Mouse (Mus musculus) right cerebral cortex, postnatal 4 days (tissue): ENCODE measurements at regions not wholly inside any gene's neighbourhood (a gene's known extent, or its start where the extent isn't known, plus 50 kb on each side); places are given as distances from the start of the nearest gene placed in this dataset.

Experiments used
- DNase-seq: peaks from one replicate; pipeline ENCODE4 v3.0.0-alpha.2; 2022

DNA sequence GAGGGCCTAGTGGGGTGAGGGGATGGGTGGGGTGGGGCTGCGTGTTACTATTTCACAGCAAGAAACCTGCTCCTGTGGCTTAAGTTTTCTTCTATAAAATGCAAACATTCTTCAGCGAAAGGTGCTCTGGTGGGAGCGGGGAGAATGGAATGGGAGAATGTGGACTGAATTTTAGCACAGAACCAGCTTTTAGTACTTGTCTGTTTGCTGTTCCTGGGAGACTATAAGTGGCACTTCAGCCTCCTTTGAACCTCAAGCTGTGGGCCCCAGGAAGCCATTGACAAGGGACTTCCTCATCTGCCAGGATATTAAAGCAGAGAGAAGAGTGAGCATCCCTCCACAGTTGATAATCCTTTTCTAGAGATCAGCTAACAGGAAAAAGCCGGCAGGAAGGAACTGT, 580.2 kb downstream of the Zfp706 start:
- no peak for DNase-seq

DNA sequence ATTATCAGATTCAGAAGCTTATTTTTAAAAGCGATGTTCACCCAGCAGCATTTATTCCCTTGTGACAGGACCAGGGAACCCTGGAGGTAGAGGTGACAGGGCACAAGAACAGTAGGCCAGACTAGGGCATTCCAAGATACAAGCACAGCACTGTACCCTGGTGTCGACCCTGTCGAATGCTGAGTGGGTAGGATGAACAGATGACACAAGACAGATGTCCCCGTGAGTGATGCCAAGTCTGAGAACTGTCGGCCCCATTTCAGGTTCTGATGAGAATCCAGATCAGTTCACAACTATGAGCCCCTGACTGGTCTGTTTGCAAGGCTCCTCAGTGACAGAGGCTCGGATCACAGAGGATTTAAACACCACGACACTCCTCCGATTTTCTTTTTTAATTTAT, 581.7 kb downstream of the Zfp706 start:
- DNase-seq: no peak

GRCm38 (mm10) chr15:36424047-36424446, 583.5 kb downstream of the Zfp706 start:
- no peak for DNase-seq

GRCm38 (mm10) chr15:36422781-36423180, 584.8 kb downstream of the Zfp706 start:
- DNase-seq: no peak

DNA sequence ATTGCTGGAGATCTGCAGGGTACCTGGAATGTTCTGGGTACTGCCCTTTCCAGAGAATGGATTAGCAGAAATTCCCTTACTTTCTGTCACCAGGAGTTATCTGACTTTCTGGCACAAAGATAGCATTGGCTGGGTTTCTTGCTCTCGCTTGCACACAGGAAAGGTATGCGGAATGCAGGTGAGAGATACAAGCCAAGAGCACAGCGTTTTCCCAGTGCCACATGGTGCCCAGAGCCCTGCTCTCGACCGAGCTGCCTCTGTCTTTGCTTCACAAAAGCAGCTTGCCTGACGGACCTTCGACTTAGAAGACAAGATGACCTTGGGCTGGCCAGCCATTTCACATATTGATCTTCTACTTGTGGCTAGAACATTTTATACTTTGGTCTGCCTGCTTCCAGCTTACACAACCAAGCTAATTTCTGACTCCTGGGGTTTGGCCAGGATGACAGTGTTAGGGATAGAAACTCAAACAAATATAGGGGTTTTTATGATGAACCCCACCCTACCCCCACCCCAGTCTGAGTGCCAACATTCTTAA, 587.6 kb downstream of the Zfp706 start:
- no peak for DNase-seq

GRCm38 (mm10) chr15:36417426-36417825, 590.1 kb downstream of the Zfp706 start:
- DNase-seq: no peak

DNA sequence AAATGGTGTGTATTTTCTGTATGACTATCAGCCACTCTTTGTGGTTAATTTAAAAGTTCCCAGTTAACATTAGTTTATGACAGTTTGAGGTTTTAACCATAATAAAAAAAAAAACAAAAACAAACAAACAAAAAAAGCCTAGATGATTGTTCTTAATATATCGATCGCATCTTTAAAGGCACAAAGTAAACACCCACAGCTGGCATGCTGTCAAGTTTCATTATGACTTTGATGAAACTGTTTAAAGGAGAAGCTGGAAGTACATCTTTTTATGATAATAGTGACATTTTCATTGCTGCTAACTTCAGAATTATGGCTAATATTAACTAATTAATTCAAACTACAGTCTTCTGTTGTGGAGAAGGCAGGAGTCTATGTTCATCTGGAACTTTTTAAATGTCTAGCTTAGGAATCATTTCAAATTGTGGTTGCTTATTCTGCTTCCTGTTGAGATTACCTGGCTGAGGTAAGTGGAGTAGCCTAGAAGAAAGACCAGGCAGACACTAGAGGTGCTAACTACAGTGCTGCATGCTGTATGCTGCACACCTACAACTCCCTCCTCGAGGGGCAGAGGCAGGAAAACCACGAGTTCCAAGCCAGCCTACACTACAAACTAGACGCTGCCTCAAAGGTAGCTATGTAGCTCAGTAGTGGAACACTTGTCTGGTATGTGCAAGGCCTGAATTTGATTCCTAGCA, 591.9 kb downstream of the Zfp706 start:
- no peak for DNase-seq

- no peak for DNase-seq
Observed at GRCm38 (mm10) chr15:36412016-36412415, 595.6 kb downstream of the Zfp706 start.

- no peak for DNase-seq
Observed at GRCm38 (mm10) chr15:36405446-36405845, 602.1 kb downstream of the Zfp706 start.

DNA sequence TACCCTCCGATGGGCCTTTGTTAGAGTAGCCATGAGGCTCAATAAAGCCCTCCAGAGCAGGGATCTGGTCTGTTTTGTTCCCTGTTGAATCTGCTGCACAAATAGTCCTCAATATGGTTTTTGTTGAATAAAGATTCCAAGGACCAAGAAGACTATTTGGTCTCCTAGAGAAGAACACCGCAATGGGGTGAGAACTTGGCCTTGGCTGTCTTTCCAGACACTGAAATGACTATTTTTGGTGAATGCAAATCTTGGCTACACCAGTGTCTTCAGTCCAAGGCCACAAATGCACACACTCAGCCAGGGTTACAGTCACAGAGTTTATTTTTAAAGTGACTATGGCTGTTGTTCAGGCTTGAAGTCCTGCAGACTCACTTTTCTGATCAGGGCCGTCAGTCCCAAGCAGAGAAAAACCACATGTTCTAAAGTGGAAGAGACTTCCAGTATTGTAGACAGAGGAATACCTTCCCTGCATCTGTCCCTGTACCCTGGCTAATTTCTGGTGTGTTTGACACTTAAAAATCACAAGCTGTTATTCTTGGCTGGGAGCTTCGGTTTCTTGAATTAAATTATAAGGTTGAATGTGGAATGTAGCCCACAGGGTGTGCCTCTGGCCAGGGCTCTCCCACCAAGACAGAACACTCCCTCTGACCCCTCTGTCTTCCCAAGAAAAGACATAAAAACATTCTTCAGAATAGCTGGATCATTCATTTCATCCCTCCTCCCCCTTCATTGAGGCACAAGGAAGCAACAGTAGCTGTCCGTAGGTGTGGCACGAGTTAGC, 604.0 kb downstream of the Zfp706 start:
- DNase-seq: no peak

- no peak for DNase-seq
Observed at GRCm38 (mm10) chr15:36402051-36402450, 605.5 kb downstream of the Zfp706 start.

DNA sequence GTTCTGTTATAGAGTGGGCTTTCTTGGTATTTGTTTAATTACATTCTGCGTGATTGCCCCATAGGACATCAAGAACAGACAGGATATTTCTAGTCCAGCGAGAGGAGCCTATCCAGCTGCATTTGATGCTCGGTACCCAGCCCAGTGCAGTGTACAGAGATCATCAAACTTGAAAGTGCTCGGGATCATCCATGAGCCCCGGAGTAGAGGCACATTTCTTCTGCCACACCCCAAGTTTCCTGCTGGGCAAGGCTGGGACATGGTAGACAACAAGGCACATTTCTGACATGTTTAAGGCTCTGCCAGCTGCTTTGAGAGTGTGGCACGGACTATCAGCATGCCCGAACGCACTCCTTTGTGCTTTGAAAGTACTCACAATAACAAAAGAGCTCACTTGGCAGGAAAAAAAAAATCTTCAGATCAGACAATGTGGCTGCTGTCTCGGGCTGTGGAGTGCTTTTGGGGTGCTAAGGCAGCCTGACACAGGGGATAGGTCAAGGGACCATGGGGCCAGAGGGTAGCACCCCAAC, 607.2 kb downstream of the Zfp706 start:
- no peak for DNase-seq

- DNase-seq: no peak
Observed at GRCm38 (mm10) chr15:36399355-36400012, 608.1 kb downstream of the Zfp706 start.

GRCm38 (mm10) chr15:36398099-36398982, 609.2 kb downstream of the Zfp706 start:
- no peak for DNase-seq

DNA sequence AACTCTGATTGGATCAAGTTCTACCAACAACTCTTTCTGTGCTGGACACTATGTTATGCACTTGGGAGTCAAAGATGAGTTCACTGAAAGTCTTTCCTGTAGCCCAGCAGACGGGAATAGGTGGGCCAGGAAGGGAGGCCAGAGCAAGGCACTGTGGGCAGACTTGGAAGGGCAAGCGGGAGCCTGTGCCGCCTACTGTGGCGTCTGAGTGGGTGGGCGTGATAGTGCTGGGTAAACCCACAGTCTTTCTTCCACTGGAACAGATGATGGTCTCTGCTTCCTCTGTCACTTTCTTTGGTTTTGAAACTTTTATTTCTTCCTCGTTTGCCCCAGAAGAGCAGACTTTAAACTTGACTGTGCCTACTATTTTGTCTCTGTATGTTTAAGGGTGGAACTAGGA, 610.8 kb downstream of the Zfp706 start:
- no peak for DNase-seq

DNA sequence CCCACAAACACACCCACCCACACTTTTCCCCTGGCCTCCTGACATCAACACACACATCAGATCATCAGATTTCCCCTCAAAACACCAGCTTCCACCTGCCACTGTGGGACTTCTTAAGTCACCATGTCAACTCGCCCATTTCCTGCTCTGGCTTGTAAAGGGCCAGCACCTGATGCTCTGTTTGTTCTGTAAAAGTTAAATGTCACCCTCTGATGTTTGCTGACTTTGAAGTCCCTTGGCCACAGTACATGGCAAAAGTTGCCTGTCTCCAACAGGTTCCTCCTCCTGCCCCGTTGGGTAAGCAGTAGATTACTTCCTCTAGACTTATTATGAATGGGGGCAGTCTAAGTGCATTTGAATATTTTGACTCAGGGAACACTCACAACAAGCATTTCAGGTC, 611.3 kb downstream of the Zfp706 start:
- no peak for DNase-seq

- DNase-seq: no peak
Observed at GRCm38 (mm10) chr15:36395672-36396050, 611.9 kb downstream of the Zfp706 start.

DNA sequence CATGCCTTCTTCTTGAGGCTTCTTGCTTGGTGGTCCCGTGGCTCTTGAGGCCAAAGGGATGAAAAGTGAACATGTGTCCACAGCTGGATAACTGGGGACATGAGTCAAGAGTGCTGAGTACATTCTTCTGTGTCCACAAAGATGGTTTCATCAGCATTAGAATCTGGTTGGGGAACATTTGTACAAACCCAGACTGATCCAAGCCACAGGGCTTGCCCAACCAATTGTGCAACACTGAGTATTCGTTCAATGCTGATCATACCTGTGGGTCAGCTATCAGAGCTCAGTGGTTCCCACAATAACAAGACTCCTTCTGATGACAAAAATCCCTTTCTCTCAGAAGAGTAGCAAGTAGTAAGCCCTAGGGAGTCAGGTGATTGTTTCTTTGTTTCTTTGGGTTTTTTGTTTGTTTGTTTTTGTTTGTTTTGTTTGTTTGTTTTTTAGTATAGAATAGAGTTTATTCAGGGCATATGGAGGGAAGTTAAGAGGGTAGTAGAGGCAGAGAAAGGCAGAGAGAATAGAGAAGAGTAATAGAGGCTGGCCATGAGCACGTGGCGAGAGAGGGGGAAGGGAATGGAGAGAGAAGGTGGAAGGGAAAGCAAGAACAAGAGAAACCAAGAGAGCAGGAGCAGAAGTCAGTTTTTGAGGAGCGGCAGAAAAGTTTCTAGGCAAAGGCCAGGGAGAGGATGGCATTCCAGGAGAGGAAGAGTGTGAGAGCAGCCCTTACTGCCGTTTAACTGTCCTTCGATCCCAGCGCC, 612.5 kb downstream of the Zfp706 start:
- DNase-seq: no peak

DNA sequence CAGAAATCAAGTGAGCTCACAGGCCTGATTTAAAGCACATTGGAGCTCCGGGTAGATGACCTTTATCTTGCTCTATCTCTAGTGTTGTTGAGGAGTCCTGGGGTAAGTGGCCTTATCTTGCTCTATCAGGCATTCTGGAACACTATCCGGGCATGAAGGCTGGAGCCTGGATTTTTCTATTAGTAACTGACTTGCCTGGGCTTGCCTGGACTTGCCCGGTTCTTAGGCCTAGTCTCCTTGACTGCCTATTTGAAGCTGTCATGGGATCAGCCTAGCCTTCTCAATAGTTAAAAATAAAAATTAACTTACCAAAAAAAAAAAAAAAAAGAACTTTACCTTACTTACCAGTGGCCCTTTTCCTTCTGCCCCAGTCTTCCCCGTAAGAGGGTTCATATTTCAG, 617.8 kb downstream of the Zfp706 start:
- no peak for DNase-seq

DNA sequence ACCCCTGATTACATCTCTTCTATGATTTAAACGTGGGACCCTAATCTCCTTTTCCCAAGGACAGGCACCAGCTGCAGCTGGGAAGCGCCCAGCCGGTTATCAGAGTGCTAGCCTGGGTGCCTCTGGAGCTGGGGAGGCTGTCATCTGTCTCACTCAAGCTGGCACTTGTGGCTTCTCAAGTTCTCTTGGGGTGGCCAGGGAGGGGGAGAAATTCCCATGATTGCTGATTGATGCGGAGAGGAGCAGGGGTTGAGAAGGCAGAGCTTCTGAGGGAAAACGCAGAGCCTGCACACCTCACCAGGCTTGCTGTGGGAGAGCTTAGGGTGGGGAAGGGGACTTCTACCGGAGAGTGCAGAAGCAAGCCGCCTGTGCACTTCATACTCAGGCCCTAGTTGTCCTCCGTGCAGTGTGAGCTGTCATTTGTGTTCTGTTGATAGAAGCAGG, 626.3 kb downstream of the Zfp706 start:
- DNase-seq: no peak

- DNase-seq: no peak
Observed at GRCm38 (mm10) chr15:36380461-36381227, 626.9 kb downstream of the Zfp706 start.
